Mouse (Mus musculus): ENCODE data around the gene Tfap2e. TPM values are rescaled to one million over a fixed set of nuclear protein-coding genes. Genes with fewer than 3 reads are reported as not detected.

The Tfap2e gene
- total and polyA plus RNA-seq, 2 experiments from 2014 or later: 0.86 to 1.1 TPM

GRCm38 (mm10) chr4:126735382-126736000 is 549 bp downstream of the Tfap2e start:
- no peak for TF ChIP-seq CTCF (IDR thresholded peaks at IDR 0.05; ENCODE audit: low read depth)
- H3K4me1 ChIP-seq (ENCODE audit: insufficient read depth): no peaks in the 10 kb centered on the region
- no peaks in the 10 kb centered on the region for H3K9me3 ChIP-seq (ENCODE audit: low read length)
- peak overlapping the region; percentile 40 for H3K4me2 ChIP-seq (ENCODE audit: low read depth)
- peaks cover 70% of the 10 kb centered on the region for H3K27me3 ChIP-seq (ENCODE audit: insufficient read depth, low read length)
- ATAC-seq (no peak), DNase-seq (no peak)
- H3K36me3 ChIP-seq (ENCODE audit: insufficient read depth): no peaks in the 10 kb centered on the region
- H3K4me3 ChIP-seq (ENCODE audit: low read depth, low read length): peak overlapping the region; percentile 21
- H3K9ac ChIP-seq: no peak overlapping the region
- 3% methylated on average over 38 of the region's 62 CpGs for WGBS
- no peak overlapping the region for H3K27ac ChIP-seq (ENCODE audit: low read depth, low read length)

- H3K4me2 ChIP-seq (ENCODE audit: low read depth): peak overlapping the region; percentile 40
- 3% methylated on average over 51 of the region's 51 CpGs for WGBS
- no peaks in the 10 kb centered on the region for H3K36me3 ChIP-seq (ENCODE audit: insufficient read depth)
- H3K9ac ChIP-seq: no peak overlapping the region
- H3K9me3 ChIP-seq (ENCODE audit: low read length): no peaks in the 10 kb centered on the region
- H3K27ac ChIP-seq (ENCODE audit: low read depth, low read length): no peak overlapping the region
- peaks cover 76% of the 10 kb centered on the region for H3K27me3 ChIP-seq (ENCODE audit: insufficient read depth, low read length)
- no peak for TF ChIP-seq CTCF (IDR thresholded peaks at IDR 0.05; ENCODE audit: low read depth)
- DNase-seq (no peak), ATAC-seq (peak; percentile 5; the same call in 1 of the 2 replicates)
- peak overlapping the region; percentile 21 for H3K4me3 ChIP-seq (ENCODE audit: low read depth, low read length)
- no peaks in the 10 kb centered on the region for H3K4me1 ChIP-seq (ENCODE audit: insufficient read depth)
Measured at GRCm38 (mm10) chr4:126734700-126735381, 1.2 kb downstream of the Tfap2e start.

GRCm38 (mm10) chr4:126734001-126734603 is 1.9 kb downstream of the Tfap2e start:
- no peak for DNase-seq
- no peak for TF ChIP-seq CTCF (IDR thresholded peaks at IDR 0.05; ENCODE audit: low read depth)
- no peak for ATAC-seq
- H3K9me3 ChIP-seq (ENCODE audit: low read length): no peaks in the 10 kb centered on the region
- WGBS: 3% methylated on average over 16 of the region's 16 CpGs
- no peak overlapping the region for H3K27ac ChIP-seq (ENCODE audit: low read depth, low read length)
- peaks cover 76% of the 10 kb centered on the region for H3K27me3 ChIP-seq (ENCODE audit: insufficient read depth, low read length)
- no peak overlapping the region for H3K9ac ChIP-seq
- H3K4me3 ChIP-seq (ENCODE audit: low read depth, low read length): no peak overlapping the region; the same call in 1 of the 2 replicates
- H3K4me2 ChIP-seq (ENCODE audit: low read depth): no peak overlapping the region
- no peaks in the 10 kb centered on the region for H3K36me3 ChIP-seq (ENCODE audit: insufficient read depth)
- no peaks in the 10 kb centered on the region for H3K4me1 ChIP-seq (ENCODE audit: insufficient read depth)

GRCm38 (mm10) chr4:126732531-126733380 is 3.3 kb downstream of the Tfap2e start:
- Histone ChIP-seq H3K9ac (no peak overlapping the region), H3K27ac (ENCODE audit: low read depth, low read length) (no peak overlapping the region), H3K36me3 (ENCODE audit: insufficient read depth) (no peaks in the 10 kb centered on the region), H3K4me1 (ENCODE audit: insufficient read depth) (no peaks in the 10 kb centered on the region), H3K4me3 (ENCODE audit: low read depth, low read length) (no peak overlapping the region), H3K27me3 (ENCODE audit: insufficient read depth, low read length) (peaks cover 68% of the 10 kb centered on the region), H3K4me2 (ENCODE audit: low read depth) (no peak overlapping the region), H3K9me3 (ENCODE audit: low read length) (no peaks in the 10 kb centered on the region)
- DNase-seq (no peak), ATAC-seq (no peak)
- 4% methylated on average over 26 of the region's 26 CpGs for WGBS
- no peak for TF ChIP-seq CTCF (IDR thresholded peaks at IDR 0.05; ENCODE audit: low read depth)

DNA sequence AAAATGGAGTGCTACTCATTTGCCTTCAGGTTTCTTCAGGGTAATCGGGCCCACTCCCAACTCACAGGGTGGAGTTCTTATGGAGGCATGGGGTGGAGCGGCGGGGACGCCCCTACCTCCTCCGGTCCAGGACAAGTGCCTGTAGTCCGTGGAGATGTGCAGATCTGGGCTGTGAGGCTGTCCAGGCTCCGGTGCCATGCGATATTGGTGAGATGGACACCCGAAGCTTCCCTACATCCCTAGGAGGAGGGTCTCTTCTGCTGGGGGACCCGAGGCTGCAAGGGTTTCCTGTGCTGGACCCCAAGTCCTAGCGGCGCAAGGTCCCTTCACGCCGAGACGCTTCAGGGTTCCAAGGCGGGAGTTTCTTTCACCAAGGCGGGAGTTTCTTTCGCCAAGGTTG is 3.9 kb downstream of the Tfap2e start:
- no peak for TF ChIP-seq CTCF (IDR thresholded peaks at IDR 0.05; ENCODE audit: low read depth)
- no peak for DNase-seq
- Histone ChIP-seq H3K9ac (no peak overlapping the region), H3K4me1 (ENCODE audit: insufficient read depth) (no peaks in the 10 kb centered on the region), H3K4me3 (ENCODE audit: low read depth, low read length) (no peak overlapping the region), H3K27ac (ENCODE audit: low read depth, low read length) (no peak overlapping the region), H3K4me2 (ENCODE audit: low read depth) (no peak overlapping the region), H3K36me3 (ENCODE audit: insufficient read depth) (no peaks in the 10 kb centered on the region), H3K27me3 (ENCODE audit: insufficient read depth, low read length) (peaks cover 63% of the 10 kb centered on the region), H3K9me3 (ENCODE audit: low read length) (no peaks in the 10 kb centered on the region)
- 2% methylated on average over 18 of the region's 18 CpGs for WGBS
- no peak for ATAC-seq

GRCm38 (mm10) chr4:126707439-126707826 is 28.6 kb downstream of the Tfap2e start:
- DNase-seq: no peak
- no peak overlapping the region for H3K27ac ChIP-seq (ENCODE audit: low read depth, low read length)
- H3K4me1 ChIP-seq (ENCODE audit: insufficient read depth): no peaks in the 10 kb centered on the region
- no peak for TF ChIP-seq CTCF (IDR thresholded peaks at IDR 0.05; ENCODE audit: low read depth)
- no peak overlapping the region for H3K4me2 ChIP-seq (ENCODE audit: low read depth)
- H3K27me3 ChIP-seq (ENCODE audit: insufficient read depth, low read length): no peaks in the 10 kb centered on the region
- 86% methylated on average over 5 of the region's 5 CpGs for WGBS
- no peaks in the 10 kb centered on the region for H3K9me3 ChIP-seq (ENCODE audit: low read length)
- no peak for ATAC-seq
- H3K36me3 ChIP-seq (ENCODE audit: insufficient read depth): peaks cover 57% of the 10 kb centered on the region
- H3K9ac ChIP-seq: no peak overlapping the region
- H3K4me3 ChIP-seq (ENCODE audit: low read depth, low read length): no peak overlapping the region

All from forebrain, postnatal 0 days (tissue).